Mouse (Mus musculus): ENCODE measurements around the gene Adgrg3. TPM values are rescaled to one million over a fixed set of nuclear protein-coding genes. Genes with fewer than 3 reads are reported as not detected.

Adgrg3 gene
- polyA plus RNA-seq, 1 experiment from 2014 or later: 0.96 TPM

GRCm38 (mm10) chr8:95037106-95037925 lies 19.8 kb downstream of the Adgrg3 start:
- Histone ChIP-seq H3K9ac (replicated peaks) (no peak overlapping the region), H3K9me3 (no peaks in the 10 kb centered on the region), H3K27ac (no peak overlapping the region), H3K4me2 (replicated peaks) (no peak overlapping the region), H3K36me3 (no peaks in the 10 kb centered on the region), H3K27me3 (no peaks in the 10 kb centered on the region), H3K4me1 (replicated peaks) (0 out of 2 replicates have a peak, but pooled peaks cover 4% of the 10 kb centered on the region), H3K4me3 (replicated peaks) (no peak overlapping the region)
- peak; percentile 62; the same call in 1 of the 2 replicates for ATAC-seq
- 67% methylated on average over 7 of the region's 7 CpGs for WGBS

GRCm38 (mm10) chr8:95041883-95042784 lies 24.6 kb downstream of the Adgrg3 start:
- no peak overlapping the region for H3K27ac ChIP-seq
- H3K4me2 ChIP-seq (replicated peaks): no peak overlapping the region
- no peak for ATAC-seq
- H3K4me1 ChIP-seq (replicated peaks): 0 out of 2 replicates have a peak, but pooled peaks cover 5% of the 10 kb centered on the region
- no peaks in the 10 kb centered on the region for H3K9me3 ChIP-seq
- H3K36me3 ChIP-seq: no peaks in the 10 kb centered on the region
- no peak overlapping the region for H3K4me3 ChIP-seq (replicated peaks)
- H3K27me3 ChIP-seq: no peaks in the 10 kb centered on the region
- 77% methylated on average over 6 of the region's 6 CpGs for whole genome bisulfite sequencing
- no peak overlapping the region for H3K9ac ChIP-seq (replicated peaks)

DNA sequence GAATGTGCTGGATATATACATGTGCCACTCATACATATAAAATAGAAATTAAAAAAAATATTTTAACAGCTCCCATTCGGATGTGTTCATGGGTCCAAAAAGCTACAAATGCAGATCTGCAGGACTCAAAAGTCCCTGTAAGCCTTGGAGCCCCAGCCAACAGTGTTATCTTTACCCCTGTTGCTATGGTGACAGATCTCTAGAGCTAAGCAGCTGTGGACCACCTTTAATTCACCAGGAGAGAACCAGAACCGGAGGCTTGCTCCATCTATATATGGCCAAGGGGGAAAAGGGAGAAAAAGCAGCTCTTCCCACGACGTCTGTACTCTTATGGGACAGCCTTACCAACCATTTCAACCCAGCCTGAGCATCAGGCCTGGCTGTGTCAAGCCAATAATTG lies 27.3 kb downstream of the Adgrg3 start:
- H3K36me3 ChIP-seq: no peaks in the 10 kb centered on the region
- peaks cover 14% of the 10 kb centered on the region for H3K4me1 ChIP-seq (replicated peaks)
- H3K27me3 ChIP-seq: no peaks in the 10 kb centered on the region
- no peak for ATAC-seq
- no peaks in the 10 kb centered on the region for H3K9me3 ChIP-seq
- H3K4me3 ChIP-seq (replicated peaks): no peak overlapping the region
- H3K4me2 ChIP-seq (replicated peaks): no peak overlapping the region
- no peak overlapping the region for H3K9ac ChIP-seq (replicated peaks)
- WGBS: 48% methylated on average over 4 of the region's 4 CpGs
- no peak overlapping the region for H3K27ac ChIP-seq

DNA sequence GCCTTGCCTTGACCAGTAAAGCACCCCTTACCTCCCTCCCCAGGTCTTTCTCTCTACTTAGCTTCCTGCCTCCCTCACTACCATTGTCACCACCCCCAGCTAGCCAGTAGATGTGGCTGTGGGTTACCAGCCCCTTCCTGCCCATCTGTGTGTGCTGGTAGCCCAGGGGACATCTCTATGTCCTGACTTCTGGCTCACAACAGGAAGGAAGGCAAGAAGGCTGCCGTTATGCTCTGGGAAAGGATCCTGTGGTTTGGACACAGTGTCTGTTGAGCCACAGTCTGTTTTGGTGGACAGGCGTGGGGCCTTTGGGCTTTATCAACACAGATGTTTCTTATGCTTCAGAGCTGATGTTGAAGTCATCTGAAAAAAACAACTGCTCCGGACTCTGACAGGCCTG lies 29.5 kb downstream of the Adgrg3 start:
- no peaks in the 10 kb centered on the region for H3K9me3 ChIP-seq
- no peak overlapping the region for H3K9ac ChIP-seq (replicated peaks)
- peaks cover 14% of the 10 kb centered on the region for H3K4me1 ChIP-seq (replicated peaks)
- H3K27me3 ChIP-seq: no peaks in the 10 kb centered on the region
- no peak overlapping the region for H3K4me2 ChIP-seq (replicated peaks)
- no peaks in the 10 kb centered on the region for H3K36me3 ChIP-seq
- no peak overlapping the region for H3K27ac ChIP-seq
- ATAC-seq: no peak
- H3K4me3 ChIP-seq (replicated peaks): no peak overlapping the region
- WGBS: 75% methylated on average over 3 of the region's 3 CpGs

- ATAC-seq: 0 out of 2 replicates have a peak, but pooled peaks have one; percentile 9
- Histone ChIP-seq H3K36me3 (no peaks in the 10 kb centered on the region), H3K27me3 (no peaks in the 10 kb centered on the region), H3K4me2 (replicated peaks) (no peak overlapping the region), H3K4me1 (replicated peaks) (peaks cover 14% of the 10 kb centered on the region), H3K9me3 (no peaks in the 10 kb centered on the region), H3K9ac (replicated peaks) (no peak overlapping the region), H3K27ac (no peak overlapping the region), H3K4me3 (replicated peaks) (no peak overlapping the region)
- 64% methylated on average over 6 of the region's 6 CpGs for WGBS
These were observed 30.6 kb downstream of the Adgrg3 start for GRCm38 (mm10) chr8:95047884-95048680.

DNA sequence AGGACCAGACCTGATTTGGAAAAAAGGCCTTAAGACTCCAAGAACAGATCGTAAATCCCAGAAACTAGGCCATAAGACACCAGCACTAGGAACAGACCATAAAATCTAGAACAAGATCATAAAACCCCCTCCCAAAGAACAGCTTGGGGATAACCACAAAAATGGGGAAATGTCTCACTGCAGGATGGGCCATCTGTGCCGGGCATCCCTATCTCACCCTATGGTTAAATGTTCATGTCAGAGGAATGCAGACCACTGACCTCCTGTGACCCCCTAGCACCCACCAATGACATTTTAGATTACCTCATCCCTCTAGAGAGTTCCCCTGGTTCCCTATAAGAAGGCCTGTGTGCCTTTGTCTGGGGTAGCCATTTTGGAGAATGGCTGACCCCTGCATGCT lies 32.1 kb downstream of the Adgrg3 start:
- WGBS: 89% methylated on average over 2 of the region's 2 CpGs
- H3K4me1 ChIP-seq (replicated peaks): peaks cover 14% of the 10 kb centered on the region
- H3K36me3 ChIP-seq: no peaks in the 10 kb centered on the region
- no peaks in the 10 kb centered on the region for H3K27me3 ChIP-seq
- no peak overlapping the region for H3K4me2 ChIP-seq (replicated peaks)
- no peak overlapping the region for H3K4me3 ChIP-seq (replicated peaks)
- H3K27ac ChIP-seq: no peak overlapping the region
- no peaks in the 10 kb centered on the region for H3K9me3 ChIP-seq
- no peak for ATAC-seq
- H3K9ac ChIP-seq (replicated peaks): no peak overlapping the region

- no peak overlapping the region for H3K27ac ChIP-seq
- ATAC-seq: no peak
- 61% methylated on average over 6 of the region's 6 CpGs for WGBS
These were observed 36.9 kb downstream of the Adgrg3 start for GRCm38 (mm10) chr8:95054438-95054837.

DNA sequence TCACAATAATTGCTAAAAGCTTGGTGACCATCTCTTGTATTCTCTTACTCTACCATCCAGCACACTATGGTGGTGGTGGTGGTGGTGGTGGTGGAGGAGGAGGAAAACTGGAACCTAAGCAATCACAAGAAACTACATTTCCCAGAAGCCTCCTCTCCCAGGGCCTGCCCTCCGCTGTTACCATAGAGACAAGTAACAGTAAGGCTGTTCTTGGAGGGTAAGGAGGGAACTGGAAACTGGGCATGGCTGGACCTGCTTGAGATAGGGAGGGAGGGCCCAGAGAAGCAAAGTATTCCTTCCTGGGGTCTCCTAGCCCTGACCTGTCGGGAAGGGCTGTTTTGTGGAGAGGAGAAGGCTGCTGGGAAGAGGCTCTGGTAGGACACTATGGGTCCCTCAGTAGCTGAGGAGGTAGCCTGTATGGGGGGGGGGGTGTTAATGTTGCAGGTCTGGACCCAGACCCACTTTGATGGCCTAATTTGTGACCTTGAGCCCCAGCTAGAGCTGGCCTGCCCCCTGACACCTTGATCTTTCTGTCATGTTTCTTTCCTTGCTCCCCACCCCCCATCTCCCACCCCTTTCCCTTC lies 37.5 kb downstream of the Adgrg3 start, which contains the start of gene Drc7:
Drc7 (plus strand) TSS at position 177 of the 584 bp plus-strand sequence.
- Histone ChIP-seq H3K27ac (no peak within 1 kb of the TSS), H3K27me3 (no peaks in the 10 kb centered on the region), H3K4me3 (replicated peaks) (no peak within 1 kb of the TSS), H3K4me1 (replicated peaks) (peaks cover 2% of the 10 kb centered on the region; the same call in 1 of the 2 replicates), H3K4me2 (replicated peaks) (no peak within 1 kb of the TSS; the same call in 1 of the 2 replicates), H3K36me3 (no peaks in the 10 kb centered on the region), H3K9ac (replicated peaks) (no peak within 1 kb of the TSS), H3K9me3 (no peaks in the 10 kb centered on the region)
- ATAC-seq: peak; percentile 88
- WGBS: 16% methylated on average over 2 of the region's 2 CpGs

More at GRCm38 (mm10) chr8:95054438-95054837, 36.9 kb downstream of the Adgrg3 start:
- Histone ChIP-seq H3K9me3 (no peaks in the 10 kb centered on the region), H3K27me3 (no peaks in the 10 kb centered on the region), H3K9ac (replicated peaks) (no peak overlapping the region), H3K4me1 (replicated peaks) (peaks cover 2% of the 10 kb centered on the region; the same call in 1 of the 2 replicates), H3K4me2 (replicated peaks) (no peak overlapping the region), H3K36me3 (no peaks in the 10 kb centered on the region), H3K4me3 (replicated peaks) (no peak overlapping the region)

GRCm38 (mm10) chr8:95056414-95056813 lies 38.9 kb downstream of the Adgrg3 start:
- Histone ChIP-seq H3K36me3 (no peaks in the 10 kb centered on the region), H3K4me3 (replicated peaks) (no peak overlapping the region), H3K9ac (replicated peaks) (no peak overlapping the region), H3K4me2 (replicated peaks) (no peak overlapping the region), H3K4me1 (replicated peaks) (peaks cover 2% of the 10 kb centered on the region; the same call in 1 of the 2 replicates), H3K27me3 (no peaks in the 10 kb centered on the region), H3K9me3 (no peaks in the 10 kb centered on the region), H3K27ac (no peak overlapping the region)
- WGBS: 86% methylated on average over 5 of the region's 5 CpGs
- no peak for ATAC-seq

- H3K27ac ChIP-seq: no peak overlapping the region
- H3K4me2 ChIP-seq (replicated peaks): no peak overlapping the region
- no peak overlapping the region for H3K9ac ChIP-seq (replicated peaks)
- ATAC-seq: no peak
- no peaks in the 10 kb centered on the region for H3K27me3 ChIP-seq
- no peaks in the 10 kb centered on the region for H3K9me3 ChIP-seq
- H3K4me3 ChIP-seq (replicated peaks): no peak overlapping the region
- H3K36me3 ChIP-seq: no peaks in the 10 kb centered on the region
- peaks cover 2% of the 10 kb centered on the region; the same call in 1 of the 2 replicates for H3K4me1 ChIP-seq (replicated peaks)
- WGBS: 80% methylated on average over 6 of the region's 6 CpGs
These were observed 41.2 kb downstream of the Adgrg3 start for GRCm38 (mm10) chr8:95058661-95059060.

Measured in midbrain, embryonic 13.5 days (tissue).